Mouse (Mus musculus) adrenal gland, postnatal 10 days (tissue): ENCODE results near the gene Crtac1. TPM values are rescaled to one million over a fixed set of nuclear protein-coding genes. Genes with fewer than 3 reads are reported as not detected.

Experiments
- DNase-seq: peaks from one replicate; pipeline ENCODE4 v3.0.0; 2021; ENCODE audit warnings: mixed read lengths
- total RNA-seq, 2 experiments: library from RNA; stranded (reverse); gene quantifications; 2 replicates each; pipeline ENCODE4 v1.2.3; 2021

The Crtac1 gene
- total RNA-seq, 2 experiments from 2014 or later, result 0.63 to 1.3 TPM

DNA sequence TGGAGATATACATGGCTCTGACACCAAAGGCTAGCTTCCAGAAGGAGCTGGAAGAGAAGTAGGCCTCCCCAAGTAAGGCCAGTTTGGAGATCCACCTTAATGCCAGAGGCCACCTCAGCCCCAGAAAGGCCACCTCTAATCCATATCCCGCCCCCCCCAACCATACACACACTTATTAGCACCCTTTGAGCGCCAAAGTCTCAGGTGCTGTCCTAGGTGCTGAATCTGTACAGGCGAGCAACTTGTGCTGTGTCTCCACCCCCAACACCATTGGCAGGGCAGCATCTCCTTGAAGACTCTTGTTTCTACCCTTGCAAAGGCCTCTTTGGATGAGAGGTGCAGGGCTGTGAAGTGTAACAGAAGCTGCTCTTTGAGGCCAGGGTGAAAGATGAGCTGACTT lies 6.4 kb downstream of the Crtac1 start:
- peak; percentile 42 for DNase-seq

DNA sequence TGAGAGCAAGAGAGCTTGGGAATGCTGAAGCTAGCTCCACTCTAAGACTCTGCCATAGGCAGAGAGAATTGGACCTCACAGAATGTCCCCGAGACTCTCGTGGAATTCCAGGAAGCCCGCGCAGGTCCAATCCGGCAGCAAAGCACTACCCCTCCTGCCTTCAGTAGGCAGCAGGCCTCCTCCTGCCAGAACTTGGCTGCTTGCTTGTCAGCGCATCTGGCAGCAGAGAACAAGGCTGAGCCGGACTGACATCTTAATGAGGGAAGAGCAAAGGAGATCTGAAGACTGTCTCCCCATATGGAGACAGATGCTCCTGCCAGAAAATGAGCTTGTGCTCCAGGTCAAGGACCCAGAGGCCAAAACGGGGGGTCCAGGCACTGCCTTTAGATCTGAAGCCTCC lies 16.5 kb downstream of the Crtac1 start:
- no peak for DNase-seq

DNA sequence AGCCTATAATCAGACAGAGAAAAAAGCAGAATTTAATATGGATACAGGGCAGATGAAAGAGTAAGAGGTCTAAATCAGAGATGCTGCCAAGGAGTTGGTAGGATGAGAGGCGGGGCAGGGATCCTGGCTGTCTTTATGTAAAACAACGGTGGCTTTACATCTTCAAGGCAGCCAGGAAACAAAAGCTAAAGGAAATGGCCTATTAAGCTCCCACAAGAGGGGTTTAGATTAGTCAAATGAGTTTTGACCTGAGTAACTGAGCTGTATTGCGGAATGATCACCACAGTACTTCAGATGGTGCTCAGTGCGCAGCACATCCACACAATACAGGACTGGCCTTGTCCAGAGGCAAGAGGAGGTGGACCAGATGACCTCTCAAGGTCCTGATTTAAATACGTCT lies 21.7 kb downstream of the Crtac1 start:
- no peak for DNase-seq

DNA sequence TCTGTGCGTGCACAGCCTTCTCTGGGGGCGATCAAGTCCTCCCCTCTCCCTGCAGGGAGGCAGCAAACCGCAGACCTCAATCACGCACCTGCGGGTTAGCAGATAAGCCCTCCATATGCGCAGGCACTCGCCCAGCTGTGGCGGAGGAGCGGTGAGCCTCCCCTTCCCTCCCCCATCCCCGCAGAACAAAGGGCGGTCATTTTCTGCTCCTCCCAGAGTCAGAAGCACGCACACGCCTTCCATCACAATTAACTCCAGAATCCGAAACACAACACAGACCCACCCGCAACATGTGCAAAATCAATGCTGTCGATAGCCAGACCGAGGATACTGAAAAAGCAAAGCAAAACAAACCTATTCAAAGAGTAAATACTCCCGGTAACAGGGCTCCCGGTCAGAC lies 22.4 kb downstream of the Crtac1 start:
- no peak for DNase-seq

DNA sequence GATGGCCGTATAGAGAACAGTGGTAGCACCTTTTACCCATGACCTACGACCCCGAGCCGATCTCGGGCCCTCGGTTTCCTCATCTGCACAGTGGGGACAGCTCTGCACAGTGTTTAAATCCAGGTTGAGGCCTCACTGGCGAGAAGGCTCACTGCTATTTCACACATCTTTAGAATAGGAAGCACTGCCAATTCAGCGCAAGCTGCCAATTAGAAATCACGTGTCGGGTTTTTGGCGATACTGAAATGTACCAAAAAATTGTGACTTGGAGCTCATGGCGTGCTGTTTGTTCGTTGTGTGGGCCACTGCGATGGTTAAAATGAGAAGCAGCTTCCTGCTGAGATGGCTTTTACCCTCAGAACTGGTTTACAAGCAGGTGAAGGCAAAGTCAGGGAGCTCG lies 27.2 kb downstream of the Crtac1 start:
- no peak for DNase-seq

DNA sequence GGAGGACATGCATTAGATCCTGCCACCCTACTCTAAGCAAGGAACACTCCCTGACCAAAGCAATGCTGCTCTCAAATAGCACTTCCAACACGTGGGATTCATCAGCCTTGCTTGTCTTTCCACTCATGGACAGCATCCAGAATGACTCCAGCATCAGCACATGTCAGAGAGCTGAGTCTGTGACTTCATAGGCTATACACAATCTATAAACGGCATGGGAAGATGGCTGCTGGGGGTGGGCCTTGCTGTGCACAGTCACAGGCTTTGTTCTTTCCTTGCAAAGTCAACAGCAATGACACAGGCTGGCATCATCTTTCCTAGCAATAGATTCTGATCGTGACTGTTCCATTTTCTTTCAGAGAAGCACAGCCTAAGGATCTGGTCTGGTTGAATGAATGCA lies 31.6 kb downstream of the Crtac1 start:
- no peak for DNase-seq

DNA sequence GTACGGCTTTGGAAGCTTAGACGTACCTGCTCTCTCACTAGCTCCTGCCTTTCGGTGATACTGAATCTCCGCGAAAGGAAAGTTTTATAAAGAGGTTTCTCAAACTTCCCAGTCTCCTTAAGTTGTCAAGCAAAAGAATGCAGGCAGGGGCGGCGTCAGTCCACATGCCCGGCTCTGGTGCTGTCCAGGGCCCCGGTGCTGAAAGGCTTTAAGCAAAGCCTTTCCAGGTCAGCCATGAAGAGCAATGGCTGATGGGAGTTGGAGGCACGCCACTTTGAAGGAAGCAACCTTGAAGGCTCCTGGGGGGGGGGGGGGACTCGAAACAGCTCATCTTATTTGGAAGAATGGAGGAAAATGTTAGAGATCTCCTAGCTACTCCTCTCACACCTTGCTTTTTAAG lies 34.3 kb downstream of the Crtac1 start:
- DNase-seq, result peak; percentile 68

DNA sequence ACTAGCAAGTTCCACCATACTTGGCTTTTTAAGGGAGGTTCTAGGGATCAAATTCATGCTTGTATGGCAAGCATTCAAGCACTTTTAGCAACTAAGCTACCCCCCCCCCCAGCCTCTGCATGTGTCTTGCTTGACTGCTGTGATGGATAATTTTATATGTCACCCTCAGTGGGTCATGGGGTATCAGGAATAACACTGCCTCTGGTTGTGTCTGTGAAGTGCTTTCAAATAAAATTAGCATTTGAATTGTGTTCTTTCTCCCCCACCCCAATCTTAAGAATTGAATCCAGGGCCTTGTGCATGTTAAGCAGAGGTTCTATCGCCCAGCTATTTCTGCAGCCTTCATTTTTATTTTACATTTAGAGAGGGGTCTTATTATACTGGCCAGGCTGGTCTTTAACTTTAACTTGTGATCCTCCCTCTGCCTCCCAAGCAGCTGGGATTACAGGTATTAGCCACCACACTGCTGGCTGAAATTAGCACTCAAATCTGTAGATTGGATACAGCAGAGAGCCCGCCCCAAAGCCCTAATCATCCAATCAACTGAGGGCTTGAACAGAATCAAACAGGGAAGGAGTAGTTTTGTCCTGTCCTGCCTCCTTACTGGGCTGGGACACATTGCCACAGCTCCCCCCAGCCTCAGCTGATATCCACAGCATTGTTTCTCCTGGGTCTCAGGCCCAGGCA lies 36.6 kb downstream of the Crtac1 start:
- DNase-seq, result no peak

DNA sequence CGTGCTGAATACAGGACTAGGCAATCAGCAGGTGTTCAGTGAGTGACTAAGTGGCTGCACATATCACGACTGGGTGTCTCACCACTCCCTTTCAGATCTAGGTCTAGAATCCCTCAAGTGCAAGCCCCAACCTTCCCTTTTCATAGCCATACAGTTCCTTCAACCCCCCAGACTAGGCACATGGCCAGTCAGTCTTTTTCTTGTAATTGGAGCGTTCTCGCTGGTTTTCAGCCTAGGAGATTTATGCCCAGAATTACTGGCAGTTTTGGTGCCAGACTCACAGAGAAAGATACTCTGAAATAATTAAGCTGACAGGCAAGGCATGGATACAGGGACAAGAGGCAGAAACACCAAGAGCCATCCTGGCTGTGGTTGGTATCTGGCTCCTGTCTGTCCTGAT lies 37.7 kb downstream of the Crtac1 start:
- no peak for DNase-seq

DNA sequence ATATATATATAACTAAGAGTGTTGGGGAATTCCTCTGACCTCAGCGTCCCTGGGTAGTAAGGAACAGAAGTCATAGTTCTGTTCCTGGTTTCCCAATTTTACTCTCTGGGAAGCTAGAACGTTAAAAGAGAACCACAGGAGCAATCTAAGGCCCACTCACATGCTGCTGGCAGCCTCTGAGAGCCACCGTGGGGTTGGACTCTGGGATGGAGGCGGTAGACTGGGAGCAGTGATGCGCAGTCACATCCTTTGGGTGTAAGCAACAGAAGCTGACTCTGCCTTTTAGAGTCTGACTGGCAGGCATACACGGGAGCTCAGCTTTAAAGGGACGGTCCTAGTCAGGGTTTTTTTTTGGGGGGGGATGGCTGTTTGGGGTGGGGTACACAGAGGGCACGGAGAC lies 39.5 kb downstream of the Crtac1 start:
- no peak for DNase-seq

DNA sequence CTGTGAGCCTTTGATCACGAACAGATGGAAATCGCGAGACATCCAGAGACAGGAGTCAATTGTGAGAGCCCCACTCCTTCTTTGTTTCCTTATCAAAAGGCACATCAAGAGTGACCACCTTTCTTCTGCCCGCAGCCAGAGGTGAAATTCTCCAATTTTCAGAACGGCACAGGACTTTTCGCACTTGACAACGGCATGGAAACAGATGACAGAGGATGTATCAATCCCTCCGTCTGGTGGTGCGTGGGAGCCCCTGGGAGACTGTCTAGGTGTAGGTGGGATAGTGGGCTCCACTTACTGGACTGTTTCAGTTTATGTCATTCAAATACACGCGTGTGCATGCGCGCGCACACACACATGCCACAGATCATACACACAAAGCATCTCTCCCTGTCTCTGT lies 42.0 kb downstream of the Crtac1 start:
- DNase-seq, result no peak

DNA sequence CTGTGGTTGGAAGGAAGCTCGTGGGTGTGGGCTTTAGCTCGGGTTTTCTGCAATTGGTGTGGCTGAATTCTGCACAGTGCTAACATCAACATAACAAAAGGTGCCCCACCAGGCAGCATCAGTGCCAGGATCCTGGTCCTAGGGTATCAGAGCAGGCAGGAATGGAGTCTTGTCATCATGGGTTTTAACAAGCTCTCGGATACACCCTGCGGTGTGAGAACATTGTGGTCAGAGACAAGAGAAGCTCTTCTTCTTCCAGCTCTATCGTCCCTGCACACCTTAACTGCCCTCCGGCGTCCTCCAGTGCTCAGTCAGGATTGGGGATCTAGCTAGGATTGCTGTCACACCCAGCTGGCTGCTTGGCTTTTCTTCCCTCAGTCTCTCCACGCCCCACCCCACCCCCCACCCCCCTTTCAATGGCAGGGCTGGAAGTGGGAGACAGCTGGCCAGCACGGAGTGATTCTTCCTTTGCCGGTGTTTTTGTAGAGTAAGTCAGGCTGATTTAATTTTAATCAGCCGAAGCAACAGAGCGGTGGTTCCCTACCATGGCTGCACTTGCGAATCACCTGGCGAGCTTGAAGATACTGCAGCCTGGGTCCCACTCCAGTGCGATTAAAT lies 46.5 kb downstream of the Crtac1 start:
- no peak for DNase-seq

DNA sequence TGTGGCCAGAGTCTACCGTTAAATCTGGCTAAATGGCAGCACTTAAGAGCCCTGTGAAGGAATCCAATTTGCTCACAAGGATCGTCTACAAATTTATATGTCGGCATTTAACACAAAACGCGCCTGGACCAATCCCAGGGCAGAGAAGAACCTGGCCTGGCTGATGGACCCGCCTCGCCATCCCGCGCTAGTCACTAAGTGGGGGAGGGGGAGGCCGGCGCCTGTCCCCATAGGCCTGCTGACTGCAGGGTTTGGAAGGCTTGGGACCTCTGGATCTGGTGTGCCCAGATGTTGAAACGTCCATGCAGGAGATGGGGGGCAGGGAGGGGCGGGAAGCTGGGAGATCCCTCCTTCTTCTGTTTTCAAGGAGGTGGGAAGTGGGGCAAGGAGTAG lies 50.6 kb downstream of the Crtac1 start:
- no peak for DNase-seq

DNA sequence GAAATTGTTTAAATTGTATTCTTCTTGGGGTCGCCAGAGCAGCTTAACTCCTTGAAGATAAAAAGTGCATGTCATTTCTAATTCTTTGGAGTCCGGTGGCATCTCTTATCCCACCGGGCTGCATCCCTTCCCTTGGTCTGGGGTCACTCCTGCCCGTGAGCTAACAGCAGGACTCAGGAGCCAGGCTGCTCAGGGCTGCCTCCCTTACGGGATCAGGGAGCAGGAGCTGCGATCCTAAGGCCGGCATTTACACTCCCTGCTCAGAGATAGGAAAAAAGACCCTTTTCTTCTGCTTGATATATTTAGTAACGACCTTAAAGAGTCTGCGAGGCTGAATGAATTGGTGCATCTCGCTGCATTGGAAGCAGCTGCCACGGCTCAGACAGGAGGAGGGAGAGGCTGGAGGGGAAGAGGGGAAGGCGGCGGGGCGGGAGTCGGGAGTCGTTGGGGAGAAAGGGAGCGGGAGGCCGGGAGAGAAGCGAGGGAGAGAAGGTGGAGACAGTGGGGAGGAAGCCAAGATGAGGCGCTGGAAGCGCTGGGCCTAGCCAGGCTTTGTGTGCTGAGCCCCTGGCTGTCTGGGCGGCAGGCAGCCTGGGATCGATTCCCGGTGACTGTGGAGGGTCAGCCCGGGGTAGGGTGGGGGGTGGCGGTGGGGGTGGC lies 51.1 kb downstream of the Crtac1 start:
- no peak for DNase-seq

DNA sequence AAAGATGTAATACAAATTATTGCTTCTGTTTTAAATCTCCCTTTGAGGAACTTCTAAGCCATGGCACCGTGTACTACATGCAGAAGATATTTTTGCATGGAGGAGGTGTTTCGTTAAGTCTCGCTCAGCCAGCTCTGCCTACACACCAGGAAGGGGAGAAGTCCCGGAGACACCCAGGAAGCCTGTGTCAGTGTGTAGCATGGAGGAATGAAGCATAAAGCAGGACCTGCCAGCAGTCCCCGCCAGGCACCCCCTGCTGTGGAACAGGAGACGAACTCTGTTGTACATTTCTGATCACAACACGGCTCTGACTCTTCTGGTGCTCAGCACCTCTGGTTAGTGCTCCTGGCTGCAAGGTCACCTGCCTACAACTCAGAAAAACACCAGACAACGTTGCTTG lies 51.8 kb downstream of the Crtac1 start:
- no peak for DNase-seq

DNA sequence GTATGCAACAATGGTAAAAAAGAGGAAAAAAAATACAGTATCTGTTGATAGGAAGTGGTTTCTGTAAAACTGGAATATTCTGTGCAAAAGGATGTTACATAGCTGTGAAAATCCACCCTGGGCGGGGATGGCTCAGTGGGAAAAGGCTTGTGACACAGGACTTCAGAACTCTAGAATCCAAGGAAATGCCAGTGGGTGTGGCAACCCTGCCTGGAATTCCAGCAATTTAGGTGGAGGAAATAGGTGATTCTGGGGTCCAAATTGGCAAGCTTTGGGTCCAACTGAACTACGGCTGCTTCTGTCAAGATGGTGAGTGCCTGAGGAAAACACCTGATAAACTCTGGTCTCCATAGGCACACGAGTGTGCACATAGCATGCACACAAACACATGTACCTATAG lies 54.4 kb downstream of the Crtac1 start:
- DNase-seq, result no peak

DNA sequence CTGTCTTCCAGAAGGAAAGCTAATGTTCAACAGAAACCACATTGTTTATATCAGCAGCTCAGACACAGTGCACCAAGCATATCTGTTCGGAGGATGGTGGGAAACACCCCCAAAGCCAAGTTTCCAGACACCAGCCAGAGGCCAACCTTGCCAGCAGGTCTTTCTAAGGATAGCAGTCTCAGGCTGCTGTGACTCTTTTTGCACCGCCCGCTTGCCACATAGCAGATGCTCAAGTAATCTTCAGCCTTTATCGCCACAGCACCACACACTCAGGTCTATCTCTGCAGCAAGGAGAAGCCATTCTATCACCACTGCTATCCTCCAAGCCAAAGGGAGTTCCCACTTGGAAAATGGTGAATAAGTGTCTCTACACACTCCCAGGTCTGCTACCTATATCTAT lies 68.0 kb downstream of the Crtac1 start:
- DNase-seq, result no peak

DNA sequence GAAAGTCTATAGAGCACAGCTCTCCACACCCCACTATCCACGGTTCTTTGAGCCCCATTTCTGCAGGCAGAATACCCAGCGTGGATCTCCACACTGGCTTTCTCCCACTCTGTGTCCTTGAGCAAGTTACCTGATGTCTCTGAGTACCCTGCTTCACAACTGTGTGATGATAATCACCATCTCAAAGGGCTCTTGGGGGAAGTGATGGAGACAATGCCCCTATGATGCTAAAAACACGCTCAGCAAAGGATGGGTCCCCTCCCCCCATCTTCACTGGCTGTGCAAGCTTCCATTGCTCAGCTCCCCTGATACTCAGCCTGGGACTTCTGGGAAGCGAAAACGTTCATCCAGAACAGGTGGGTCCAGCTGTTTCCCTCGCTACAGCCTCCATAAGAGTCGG lies 73.2 kb downstream of the Crtac1 start:
- DNase-seq, result no peak

DNA sequence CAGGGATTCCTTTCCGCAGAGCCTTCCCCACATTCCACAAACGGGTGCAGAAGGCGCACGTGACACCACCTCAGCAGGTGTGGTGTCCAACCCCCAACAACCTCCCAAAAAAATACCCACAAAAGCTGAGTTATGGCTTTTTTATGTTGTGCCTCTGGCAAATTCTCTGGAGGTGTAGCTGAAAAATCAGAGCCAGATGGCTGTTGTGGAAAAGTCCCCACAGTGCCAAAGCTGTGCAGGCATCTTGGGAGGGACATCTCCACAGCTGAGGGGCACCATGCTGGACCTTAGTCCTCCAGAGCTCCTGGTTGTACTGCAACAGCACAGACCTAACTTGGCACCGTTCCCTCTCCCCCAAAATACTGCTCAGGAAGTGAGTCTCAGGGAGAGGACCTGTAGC lies 74.7 kb downstream of the Crtac1 start:
- DNase-seq, result no peak

DNA sequence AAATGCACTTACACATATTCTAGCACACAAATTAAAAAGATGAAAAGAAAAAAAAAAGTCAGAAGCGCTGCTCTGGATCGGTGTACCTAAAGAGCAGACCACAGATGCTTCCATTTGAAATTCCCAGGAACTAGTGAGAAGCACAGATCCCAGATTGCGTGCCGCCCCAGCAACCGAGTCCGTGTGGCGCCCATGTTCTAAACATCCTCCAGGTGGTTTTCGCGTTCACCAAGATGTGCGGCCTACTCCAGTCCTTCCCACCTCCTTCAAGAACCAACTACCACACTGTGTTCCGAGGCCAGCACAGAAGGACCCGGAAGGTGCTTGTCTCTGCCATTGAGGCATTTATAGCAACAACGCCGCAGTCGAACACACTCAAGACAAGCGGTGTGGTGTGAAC lies 76.1 kb downstream of the Crtac1 start:
- DNase-seq, result no peak

DNA sequence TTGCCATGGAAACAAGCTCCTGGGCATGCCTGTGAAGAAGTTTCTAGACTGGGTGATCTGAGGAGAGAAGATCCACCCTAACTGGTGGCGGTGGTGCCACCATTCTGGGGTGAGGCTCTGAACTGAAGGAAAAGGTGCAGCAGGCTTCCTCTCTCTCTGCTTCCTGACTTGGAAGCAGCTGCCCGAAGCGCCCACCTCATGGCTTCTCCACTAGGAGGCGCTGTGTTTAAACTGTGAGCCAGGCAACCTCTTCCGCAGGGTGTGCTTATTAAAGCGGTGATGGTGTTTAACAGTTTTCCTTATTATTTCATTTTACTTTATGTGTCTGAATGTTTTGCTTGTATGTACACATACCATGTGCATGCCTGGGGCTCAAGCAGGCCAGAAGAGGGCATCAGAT lies 90.4 kb downstream of the Crtac1 start:
- peak; percentile 40 for DNase-seq

DNA sequence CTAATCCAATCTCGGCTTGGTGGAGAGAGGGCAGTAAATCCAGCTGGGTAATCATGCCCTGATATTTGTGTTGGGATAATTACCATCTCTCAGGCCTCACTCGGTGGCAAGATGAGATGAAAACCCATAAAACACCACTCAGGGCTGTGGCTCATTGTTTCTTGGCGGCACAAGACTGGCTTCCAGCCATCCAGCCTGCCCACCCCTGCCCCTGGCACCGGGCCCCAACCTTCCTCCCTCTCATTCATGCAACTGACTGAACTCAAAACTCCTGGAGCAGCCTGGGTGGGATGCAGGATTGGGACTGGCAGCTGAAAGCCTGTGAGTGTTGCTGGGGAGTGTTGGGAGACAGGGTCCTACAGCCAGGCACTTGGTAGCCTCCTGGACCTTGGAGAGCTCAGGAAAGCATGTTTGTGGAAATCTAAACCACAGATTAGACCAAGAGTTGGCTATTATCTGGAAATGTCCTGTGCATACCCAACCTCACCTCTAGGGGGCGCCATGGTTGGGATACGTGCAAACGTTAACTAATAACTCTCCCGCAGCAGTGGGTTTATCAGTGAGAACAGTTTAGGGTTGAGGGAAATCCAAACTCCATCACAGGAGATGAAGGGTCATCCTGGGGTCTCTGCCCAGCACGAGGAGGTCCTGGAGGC lies 99.4 kb downstream of the Crtac1 start:
- DNase-seq, result no peak

DNA sequence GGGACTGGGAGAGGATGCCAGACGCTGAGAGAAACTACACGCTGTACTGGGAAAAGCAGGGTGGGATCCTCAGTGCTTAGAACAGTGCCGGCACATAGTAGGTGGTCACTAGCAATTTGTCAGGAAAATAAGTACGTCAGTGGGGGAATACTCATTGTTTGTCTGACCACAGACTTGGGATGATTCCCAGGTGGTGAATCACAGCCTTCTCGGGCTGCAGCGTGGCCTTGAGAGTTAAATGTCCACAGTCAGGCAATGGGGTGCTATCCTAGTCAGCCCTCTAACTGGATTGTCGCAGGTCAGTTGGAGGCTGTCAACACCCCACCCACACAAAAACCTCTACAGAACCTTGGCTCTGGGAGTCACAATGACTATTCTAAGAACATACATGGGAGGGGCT lies 100.1 kb downstream of the Crtac1 start:
- DNase-seq, result peak; percentile 66

DNA sequence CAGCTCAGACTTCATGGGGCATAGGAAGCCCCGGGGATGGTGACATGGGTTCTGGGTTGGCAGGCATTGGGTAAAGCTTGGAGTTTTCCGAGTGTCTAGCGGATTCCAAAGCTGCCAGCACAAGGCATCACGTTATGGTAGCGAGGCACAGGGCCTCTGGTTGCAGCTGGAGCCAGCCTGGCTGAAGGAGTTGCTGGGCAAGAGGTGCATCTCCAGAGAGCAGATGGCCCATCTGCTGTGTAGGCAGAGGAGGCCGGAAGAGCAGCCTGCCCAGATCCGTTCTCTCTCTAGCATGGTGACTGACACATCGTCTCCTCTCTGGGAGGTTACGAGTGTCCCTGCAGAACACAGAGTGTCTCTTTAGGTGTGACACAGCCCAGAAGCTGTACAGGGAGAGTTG lies 103.4 kb downstream of the Crtac1 start:
- DNase-seq, result no peak
